Mouse (Mus musculus) heart, embryonic 14.5 days (tissue): ENCODE data around the gene Uvrag. TPM values are rescaled to one million over a fixed set of nuclear protein-coding genes. Genes with fewer than 3 reads are reported as not detected.
"Not testable (repeated sequence)": the region's sequence is repeated elsewhere in the genome, so short reads cannot be mapped to it uniquely, and the experiment has no call there.

Source experiments
- ATAC-seq: fragments of 200-750 bp; cut with Nextera tagmentation; 2 replicates; pipeline ENCODE4 v1.8.0; 2017; ENCODE audit warnings: low read depth, moderate TSS enrichment; ENCODE audit not compliant: insufficient number of reproducible peaks, insufficient read depth, low FRiP score
- H3K27ac ChIP-seq, 2 experiments: fragments of 200-500 bp in 1 of 2; fragments of 300-500 bp in 1 of 2; sonication (generic) in 1 of 2; replicated peaks in 1 of 2; 2 replicates each; pipeline ENCODE4 v1.5.1; 2012 to 2014; ENCODE audit warnings: low read depth in 2 of 2, low read length in 2 of 2, control low read depth in 1 of 2, mild to moderate bottlenecking in 1 of 2, mixed read lengths in 1 of 2; ENCODE audit not compliant: control insufficient read depth in 1 of 2, insufficient read depth in 1 of 2
- H3K27me3 ChIP-seq: fragments of 300-500 bp; sonication (generic); 2 replicates; pipeline ENCODE4 v1.6.1; 2014; ENCODE audit warnings: mild to moderate bottlenecking, low read length, control low read depth; ENCODE audit not compliant: control insufficient read depth, insufficient read depth
- H3K36me3 ChIP-seq: fragments of 300-500 bp; sonication (generic); 2 replicates; pipeline ENCODE4 v1.6.1; 2014; ENCODE audit warnings: mild to moderate bottlenecking, control low read depth, low read length, mixed read lengths; ENCODE audit not compliant: control insufficient read depth, insufficient read depth
- H3K4me1 ChIP-seq, 2 experiments: fragments of 200-500 bp in 1 of 2; fragments of 300-500 bp in 1 of 2; sonication (generic) in 1 of 2; 2 replicates each; pipeline ENCODE4 v1.6.1; 2012 to 2014; ENCODE audit warnings: low read length in 2 of 2, control low read depth in 1 of 2, mixed read lengths in 1 of 2; ENCODE audit not compliant: control insufficient read depth in 2 of 2, insufficient read depth in 2 of 2
- H3K4me2 ChIP-seq: fragments of 300-500 bp; sonication (generic); 2 replicates; pipeline ENCODE4 v1.6.1; 2014; ENCODE audit warnings: mild to moderate bottlenecking, low read length
- H3K4me3 ChIP-seq, 2 experiments: fragments of 200-500 bp in 1 of 2; fragments of 300-500 bp in 1 of 2; sonication (generic) in 1 of 2; 2 replicates each; pipeline ENCODE4 v1.5.1; 2012 to 2014; ENCODE audit warnings: low read length in 2 of 2, mild to moderate bottlenecking in 2 of 2, control low read depth in 1 of 2, low read depth in 1 of 2, moderate library complexity in 1 of 2; ENCODE audit not compliant: control insufficient read depth in 1 of 2, insufficient read depth in 1 of 2
- H3K9ac ChIP-seq: fragments of 300-500 bp; sonication (generic); 2 replicates; pipeline ENCODE4 v1.6.1; 2014; ENCODE audit warnings: mild to moderate bottlenecking, low read length
- H3K9me3 ChIP-seq: fragments of 300-500 bp; sonication (generic); 2 replicates; pipeline ENCODE4 v1.6.1; 2016; ENCODE audit warnings: low read length, control low read depth; ENCODE audit not compliant: control insufficient read depth
- WGBS: fragments of 180-500 bp; shearing (Covaris S2); extraction: QIAGEN DNeasy Blood & Tissue Kit; methylation state at CpG from one replicate; pipeline ENCODE4 v1.1.7; 2014; 5-methylcytosine and 5-hydroxymethylcytosine counted together
- polyA plus RNA-seq: library from polyadenylated mRNA; unstranded; fragments of >200 nt; fragmentation: Nextera tagmentation; extraction: Ambion mirVana; gene quantifications from 2 replicates; pipeline ENCODE4 v1.2.1, GENCODE M21; 2014

Gene Uvrag
- polyA plus RNA-seq, 1 experiment from 2014 or later, result 18.9 TPM

GRCm38 (mm10) chr7:98976839-98977457 lies 164.0 kb downstream of the Uvrag start:
- H3K9ac ChIP-seq, result no peak overlapping the region
- WGBS, result 87% methylated on average over 12 of the region's 12 CpGs
- H3K9me3 ChIP-seq, result no peaks in the 10 kb centered on the region
- no peak for ATAC-seq
- no peak overlapping the region for H3K27ac ChIP-seq
- no peak overlapping the region for H3K4me2 ChIP-seq
- H3K4me3 ChIP-seq, result no peak overlapping the region
- H3K27me3 ChIP-seq, result no peaks in the 10 kb centered on the region
- H3K4me1 ChIP-seq, result peaks cover 3% of the 10 kb centered on the region in 2 experiments; a peak in 2 of 4 replicates
- 0 out of 2 replicates have a peak, but pooled peaks cover 5% of the 10 kb centered on the region for H3K36me3 ChIP-seq

GRCm38 (mm10) chr7:98974590-98974989 lies 166.4 kb downstream of the Uvrag start:
- Histone ChIP-seq H3K27ac (no peak overlapping the region), H3K9ac (no peak overlapping the region)
- WGBS, result 49% methylated on average over 4 of the region's 4 CpGs

GRCm38 (mm10) chr7:98970721-98971120 lies 170.2 kb downstream of the Uvrag start:
- no peak for ATAC-seq

More at GRCm38 (mm10) chr7:98974590-98974989, 166.4 kb downstream of the Uvrag start:
- Histone ChIP-seq H3K9me3 (0 out of 2 replicates have a peak, but pooled peaks cover 1% of the 10 kb centered on the region), H3K4me2 (no peak overlapping the region), H3K4me1 (peaks cover 0 to 3% of the 10 kb centered on the region in 2 experiments; a peak in 1 of 4 replicates), H3K4me3 (no peak overlapping the region), H3K36me3 (0 out of 2 replicates have a peak, but pooled peaks cover 5% of the 10 kb centered on the region), H3K27me3 (no peaks in the 10 kb centered on the region)
- no peak for ATAC-seq

GRCm38 (mm10) chr7:98968741-98969395 lies 172.1 kb downstream of the Uvrag start:
- no peak overlapping the region for H3K9ac ChIP-seq
- H3K9me3 ChIP-seq, result 0 out of 2 replicates have a peak, but pooled peaks cover 6% of the 10 kb centered on the region
- no peak for ATAC-seq

More at GRCm38 (mm10) chr7:98970721-98971120, 170.2 kb downstream of the Uvrag start:
- H3K4me2 ChIP-seq, result no peak overlapping the region
- H3K9me3 ChIP-seq, result 0 out of 2 replicates have a peak, but pooled peaks cover 6% of the 10 kb centered on the region
- peaks cover 14 to 15% of the 10 kb centered on the region in 2 experiments for H3K4me1 ChIP-seq
- H3K27me3 ChIP-seq, result no peaks in the 10 kb centered on the region
- no peak overlapping the region for H3K4me3 ChIP-seq
- WGBS, result 86% methylated on average over 5 of the region's 5 CpGs
- no peak overlapping the region for H3K9ac ChIP-seq
- H3K36me3 ChIP-seq, result no peaks in the 10 kb centered on the region
- H3K27ac ChIP-seq, result no peak overlapping the region

GRCm38 (mm10) chr7:98968082-98968674 lies 172.8 kb downstream of the Uvrag start:
- Histone ChIP-seq H3K4me2 (peak overlapping the region; percentile 43), H3K9ac (no peak overlapping the region), H3K36me3 (no peaks in the 10 kb centered on the region), H3K27me3 (no peaks in the 10 kb centered on the region), H3K9me3 (0 out of 2 replicates have a peak, but pooled peaks cover 6% of the 10 kb centered on the region), H3K27ac (peak overlapping the region in 1 of 2 experiments; percentile 12; a peak in 2 of 4 replicates), H3K4me3 (peak overlapping the region in 1 of 2 experiments; percentile 6; a peak in 1 of 4 replicates), H3K4me1 (peaks cover 16% of the 10 kb centered on the region in 2 experiments)
- ATAC-seq, result no peak
- WGBS, result 29% methylated on average over 16 of the region's 16 CpGs

More at GRCm38 (mm10) chr7:98968741-98969395, 172.1 kb downstream of the Uvrag start:
- H3K27ac ChIP-seq, result no peak overlapping the region
- no peaks in the 10 kb centered on the region for H3K36me3 ChIP-seq
- no peaks in the 10 kb centered on the region for H3K27me3 ChIP-seq
- no peak overlapping the region for H3K4me2 ChIP-seq
- whole genome bisulfite sequencing, result 87% methylated on average over 8 of the region's 8 CpGs
- H3K4me3 ChIP-seq, result no peak overlapping the region
- H3K4me1 ChIP-seq, result peaks cover 14 to 15% of the 10 kb centered on the region in 2 experiments

- 37% methylated on average over 7 of the region's 7 CpGs for WGBS
- H3K36me3 ChIP-seq, result no peaks in the 10 kb centered on the region
- peak overlapping the region; percentile 43 for H3K4me2 ChIP-seq
- H3K4me3 ChIP-seq, result no peak overlapping the region
- H3K27me3 ChIP-seq, result no peaks in the 10 kb centered on the region
- peak overlapping the region in 1 of 2 experiments; percentile 12; a peak in 2 of 4 replicates for H3K27ac ChIP-seq
- H3K9ac ChIP-seq, result no peak overlapping the region
- ATAC-seq, result no peak
- peaks cover 21% of the 10 kb centered on the region in 2 experiments for H3K4me1 ChIP-seq
- 0 out of 2 replicates have a peak, but pooled peaks cover 6% of the 10 kb centered on the region for H3K9me3 ChIP-seq
Measured at GRCm38 (mm10) chr7:98967672-98968071, 173.3 kb downstream of the Uvrag start.

- H3K4me1 ChIP-seq, result peaks cover 20 to 24% of the 10 kb centered on the region in 2 experiments
- H3K27ac ChIP-seq, H3K36me3 ChIP-seq, H3K27me3 ChIP-seq, H3K4me3 ChIP-seq, H3K9me3 ChIP-seq, ATAC-seq, H3K4me2 ChIP-seq, H3K9ac ChIP-seq: not testable (repeated sequence)
- 91% methylated on average over 13 of the region's 13 CpGs for WGBS
Measured at GRCm38 (mm10) chr7:98963581-98963980, 177.4 kb downstream of the Uvrag start.
